Mouse (Mus musculus) bone marrow, adult 2 months (tissue): ENCODE measurements around the gene Zfp143.

Source experiments
- CTCF ChIP-seq: fragments of 200-500 bp; IDR thresholded peaks from 2 replicates; pipeline ENCODE4 v1.5.1; 2011; ENCODE audit warnings: low read length, control low read depth; ENCODE audit not compliant: control insufficient read depth, insufficient read depth
- POLR2A ChIP-seq: fragments of 200-500 bp; IDR thresholded peaks from 2 replicates; pipeline ENCODE4 v1.6.1; 2011; ENCODE audit warnings: low read depth, mild to moderate bottlenecking, control low read depth, low read length, borderline replicate concordance; ENCODE audit not compliant: control insufficient read depth

DNA sequence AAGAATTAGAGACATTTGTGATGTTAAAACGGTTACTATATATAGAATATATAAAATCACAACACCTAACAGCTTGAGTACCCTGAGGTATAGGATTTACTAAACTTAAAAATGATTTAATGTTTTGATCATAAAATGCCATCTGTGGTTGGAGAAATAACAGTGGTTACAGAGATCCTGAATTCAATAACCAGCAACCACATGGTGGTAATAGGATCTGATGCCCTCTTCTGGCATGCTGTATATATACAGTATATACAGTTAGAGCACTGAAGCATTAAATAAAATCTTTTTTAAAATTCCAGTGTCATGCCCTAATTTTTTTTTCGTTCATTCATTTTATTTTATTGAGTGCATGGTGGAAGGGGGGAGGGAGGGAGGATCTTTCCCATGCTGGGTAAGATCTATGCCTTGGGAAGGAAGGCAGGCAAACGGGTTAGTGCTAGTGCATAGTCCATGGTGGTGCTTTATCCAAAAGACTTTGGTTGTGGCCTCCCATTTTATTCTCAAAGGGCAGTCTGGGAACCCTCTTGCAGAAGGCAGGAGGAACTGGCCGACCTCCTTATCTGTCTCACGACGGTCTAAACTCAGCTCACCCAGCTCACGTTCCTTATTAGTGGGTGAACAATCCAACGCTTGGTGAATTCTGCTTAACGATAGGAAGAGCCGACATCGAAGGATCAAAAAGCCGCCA is 1.8 kb upstream of the Zfp143 start:
- TF ChIP-seq POLR2A (no peak), CTCF (no peak)
